Mouse (Mus musculus) liver, embryonic 15.5 days (tissue): ENCODE measurements around the gene Hoxa7. TPM values are rescaled to one million over a fixed set of nuclear protein-coding genes. Genes with fewer than 3 reads are reported as not detected.

Experiments used
- ATAC-seq: fragments of 200-750 bp; cut with Nextera tagmentation; 2 replicates; pipeline ENCODE4 v1.8.0; 2017; ENCODE audit warnings: moderate number of reproducible peaks, mild to moderate bottlenecking, moderate library complexity; ENCODE audit not compliant: insufficient read depth
- H3K27ac ChIP-seq: fragments of 300-500 bp; sonication (generic); replicated peaks from 2 replicates; pipeline ENCODE4 v1.5.1; 2015; ENCODE audit warnings: mild to moderate bottlenecking, inconsistent platforms
- H3K27me3 ChIP-seq: fragments of 300-500 bp; sonication (generic); 2 replicates; pipeline ENCODE4 v1.6.1; 2015; ENCODE audit warnings: mild to moderate bottlenecking, inconsistent platforms
- H3K36me3 ChIP-seq: fragments of 300-500 bp; sonication (generic); replicated peaks from 2 replicates; pipeline ENCODE4 v1.6.1; 2015; ENCODE audit warnings: moderate library complexity, mild to moderate bottlenecking, inconsistent platforms
- H3K4me1 ChIP-seq: fragments of 300-500 bp; sonication (generic); replicated peaks from 2 replicates; pipeline ENCODE4 v1.6.1; 2015; ENCODE audit warnings: inconsistent platforms
- H3K4me2 ChIP-seq: fragments of 300-500 bp; sonication (generic); 2 replicates; pipeline ENCODE4 v1.6.1; 2015; ENCODE audit warnings: moderate library complexity, mild to moderate bottlenecking, inconsistent platforms
- H3K4me3 ChIP-seq: fragments of 300-500 bp; sonication (generic); replicated peaks from 2 replicates; pipeline ENCODE4 v1.5.1; 2015; ENCODE audit warnings: mild to moderate bottlenecking, inconsistent platforms
- H3K9ac ChIP-seq: fragments of 300-500 bp; sonication (generic); 2 replicates; pipeline ENCODE4 v1.6.1; 2015; ENCODE audit warnings: moderate library complexity, mild to moderate bottlenecking, inconsistent platforms
- H3K9me3 ChIP-seq: fragments of 300-500 bp; sonication (generic); replicated peaks from 2 replicates; pipeline ENCODE4 v1.6.1; 2016; ENCODE audit warnings: inconsistent platforms
- WGBS: fragments of 180-500 bp; shearing (Covaris S2); methylation state at CpG from one replicate; pipeline ENCODE4 v1.1.7; 2015; ENCODE audit warnings: mixed read lengths; ENCODE audit not compliant: insufficient replicate concordance; 5-methylcytosine and 5-hydroxymethylcytosine counted together
- polyA plus RNA-seq: library from polyadenylated mRNA; unstranded; fragments of >200 nt; fragmentation: Nextera tagmentation; extraction: Ambion mirVana; gene quantifications from 2 replicates; pipeline ENCODE4 v1.2.1, GENCODE M21; 2015

The Hoxa7 gene
- polyA plus RNA-seq, 1 experiment from 2014 or later: 0.37 TPM

- peak within 1 kb of the TSS; percentile 25 for H3K4me2 ChIP-seq
- ATAC-seq: no peak
- H3K9ac ChIP-seq: no peak within 1 kb of the TSS
- WGBS: 5% methylated on average over 36 of the region's 36 CpGs
- H3K36me3 ChIP-seq: no peaks in the 10 kb centered on the region
- H3K9me3 ChIP-seq: no peaks in the 10 kb centered on the region
- peaks cover 9% of the 10 kb centered on the region; the same call in 1 of the 2 replicates for H3K4me1 ChIP-seq
- H3K27ac ChIP-seq: no peak within 1 kb of the TSS
- peaks cover 99% of the 10 kb centered on the region for H3K27me3 ChIP-seq
- H3K4me3 ChIP-seq: peak within 1 kb of the TSS; percentile 39; the same call in 1 of the 2 replicates
Measured at GRCm38 (mm10) chr6:52177061-52177735, 44.5 kb downstream of the Hoxa7 start, which contains the start of gene 5730596B20Rik. Gene 5730596B20Rik, plus strand, starts transcription at chr6:52177498.

GRCm38 (mm10) chr6:52176391-52176790, 45.3 kb downstream of the Hoxa7 start:
- Histone ChIP-seq H3K4me1 (peaks cover 11% of the 10 kb centered on the region; the same call in 1 of the 2 replicates), H3K4me2 (peak overlapping the region; percentile 23; the same call in 1 of the 2 replicates), H3K9me3 (no peaks in the 10 kb centered on the region), H3K9ac (no peak overlapping the region), H3K36me3 (no peaks in the 10 kb centered on the region), H3K4me3 (peak overlapping the region; percentile 39; the same call in 1 of the 2 replicates), H3K27me3 (peaks cover 99% of the 10 kb centered on the region), H3K27ac (no peak overlapping the region)
- no peak for ATAC-seq
- 4% methylated on average over 6 of the region's 6 CpGs for WGBS

GRCm38 (mm10) chr6:52175864-52176263, 45.8 kb downstream of the Hoxa7 start:
- H3K4me3 ChIP-seq: peak overlapping the region; percentile 39
- no peak overlapping the region; the same call in 1 of the 2 replicates for H3K9ac ChIP-seq
- peaks cover 99% of the 10 kb centered on the region for H3K27me3 ChIP-seq
- H3K4me1 ChIP-seq: peaks cover 8% of the 10 kb centered on the region; the same call in 1 of the 2 replicates
- H3K4me2 ChIP-seq: peak overlapping the region; percentile 23; the same call in 1 of the 2 replicates
- no peaks in the 10 kb centered on the region for H3K9me3 ChIP-seq
- ATAC-seq: no peak
- 3% methylated on average over 11 of the region's 35 CpGs for WGBS
- H3K36me3 ChIP-seq: no peaks in the 10 kb centered on the region
- no peak overlapping the region for H3K27ac ChIP-seq

GRCm38 (mm10) chr6:52174968-52175751, 46.5 kb downstream of the Hoxa7 start:
- Histone ChIP-seq H3K9me3 (no peaks in the 10 kb centered on the region), H3K27me3 (peaks cover 99% of the 10 kb centered on the region), H3K4me1 (peaks cover 8% of the 10 kb centered on the region; the same call in 1 of the 2 replicates), H3K36me3 (no peaks in the 10 kb centered on the region), H3K9ac (no peak overlapping the region; the same call in 1 of the 2 replicates), H3K4me2 (no peak overlapping the region; the same call in 1 of the 2 replicates), H3K4me3 (peak overlapping the region; percentile 39), H3K27ac (no peak overlapping the region)
- WGBS: 4% methylated on average over 37 of the region's 41 CpGs
- ATAC-seq: no peak

GRCm38 (mm10) chr6:52173648-52174047, 48.0 kb downstream of the Hoxa7 start:
- Histone ChIP-seq H3K27ac (no peak overlapping the region), H3K9me3 (no peaks in the 10 kb centered on the region), H3K36me3 (no peaks in the 10 kb centered on the region), H3K4me3 (no peak overlapping the region), H3K27me3 (peaks cover 99% of the 10 kb centered on the region), H3K4me2 (no peak overlapping the region), H3K4me1 (peaks cover 8% of the 10 kb centered on the region; the same call in 1 of the 2 replicates), H3K9ac (no peak overlapping the region)
- ATAC-seq: no peak
- 17% methylated on average over 4 of the region's 4 CpGs for WGBS

GRCm38 (mm10) chr6:52172501-52172900, 49.2 kb downstream of the Hoxa7 start:
- 0 out of 2 replicates have a peak overlapping the region, but pooled peaks have one; percentile 19 for H3K27ac ChIP-seq
- H3K4me1 ChIP-seq: peaks cover 8% of the 10 kb centered on the region; the same call in 1 of the 2 replicates
- no peak overlapping the region for H3K4me3 ChIP-seq
- no peaks in the 10 kb centered on the region for H3K9me3 ChIP-seq
- no peaks in the 10 kb centered on the region for H3K36me3 ChIP-seq
- WGBS: 2% methylated on average over 35 of the region's 35 CpGs
- H3K27me3 ChIP-seq: peaks cover 99% of the 10 kb centered on the region
- peak overlapping the region; percentile 36 for H3K4me2 ChIP-seq
- no peak overlapping the region for H3K9ac ChIP-seq
- no peak for ATAC-seq

GRCm38 (mm10) chr6:52171938-52172337, 49.7 kb downstream of the Hoxa7 start:
- Histone ChIP-seq H3K4me1 (peaks cover 8% of the 10 kb centered on the region; the same call in 1 of the 2 replicates), H3K9me3 (no peaks in the 10 kb centered on the region), H3K4me3 (no peak overlapping the region), H3K36me3 (no peaks in the 10 kb centered on the region), H3K27me3 (peaks cover 99% of the 10 kb centered on the region), H3K9ac (no peak overlapping the region), H3K4me2 (peak overlapping the region; percentile 36; the same call in 1 of the 2 replicates), H3K27ac (no peak overlapping the region)
- 29% methylated on average over 7 of the region's 7 CpGs for WGBS
- no peak for ATAC-seq

GRCm38 (mm10) chr6:52171331-52171730, 50.3 kb downstream of the Hoxa7 start:
- no peak overlapping the region for H3K27ac ChIP-seq
- ATAC-seq: no peak
- H3K9ac ChIP-seq: no peak overlapping the region
- H3K27me3 ChIP-seq: peaks cover 99% of the 10 kb centered on the region
- H3K4me1 ChIP-seq: peaks cover 8% of the 10 kb centered on the region; the same call in 1 of the 2 replicates
- no peaks in the 10 kb centered on the region for H3K36me3 ChIP-seq
- WGBS: 26% methylated on average over 4 of the region's 4 CpGs
- no peak overlapping the region for H3K4me3 ChIP-seq
- H3K4me2 ChIP-seq: no peak overlapping the region
- H3K9me3 ChIP-seq: no peaks in the 10 kb centered on the region

- no peaks in the 10 kb centered on the region for H3K9me3 ChIP-seq
Measured at GRCm38 (mm10) chr6:52170898-52171223, 50.8 kb downstream of the Hoxa7 start.

GRCm38 (mm10) chr6:52170166-52170897, 51.3 kb downstream of the Hoxa7 start:
- H3K36me3 ChIP-seq: no peaks in the 10 kb centered on the region
- peak overlapping the region; percentile 29; the same call in 1 of the 2 replicates for H3K27ac ChIP-seq
- H3K4me1 ChIP-seq: peaks cover 8% of the 10 kb centered on the region; the same call in 1 of the 2 replicates
- ATAC-seq: peak; percentile 69
- H3K4me2 ChIP-seq: peak overlapping the region; percentile 23
- H3K4me3 ChIP-seq: no peak overlapping the region
- 10% methylated on average over 40 of the region's 40 CpGs for WGBS
- no peaks in the 10 kb centered on the region for H3K9me3 ChIP-seq
- H3K9ac ChIP-seq: no peak overlapping the region
- peaks cover 99% of the 10 kb centered on the region for H3K27me3 ChIP-seq

More at GRCm38 (mm10) chr6:52170898-52171223, 50.8 kb downstream of the Hoxa7 start:
- ATAC-seq: no peak
- H3K4me2 ChIP-seq: peak overlapping the region; percentile 23; the same call in 1 of the 2 replicates
- WGBS: 5% methylated on average over 5 of the region's 5 CpGs
- no peak overlapping the region for H3K4me3 ChIP-seq
- no peaks in the 10 kb centered on the region for H3K36me3 ChIP-seq
- H3K27me3 ChIP-seq: peaks cover 99% of the 10 kb centered on the region
- H3K9ac ChIP-seq: no peak overlapping the region
- no peak overlapping the region for H3K27ac ChIP-seq
- peaks cover 8% of the 10 kb centered on the region; the same call in 1 of the 2 replicates for H3K4me1 ChIP-seq
